Mouse (Mus musculus) heart, postnatal 10 days (tissue): ENCODE data around the gene Tyrobp. TPM values are rescaled to one million over a fixed set of nuclear protein-coding genes. Genes with fewer than 3 reads are reported as not detected.

Source experiments
- DNase-seq, 2 experiments: peaks; one replicate each; pipeline ENCODE4 v3.0.0; 2021
- intact Hi-C: fragments of 180-260 bp; cut with DNase I; formaldehyde crosslinking; loops from one replicate; pipeline ENCODE4 v1.15.1; 2025
- total RNA-seq, 2 experiments: library from RNA; stranded (reverse); gene quantifications; 2 replicates each; pipeline ENCODE4 v1.2.3; 2021

Gene Tyrobp
- total RNA-seq, 2 experiments from 2014 or later: 12.9 to 16.5 TPM

DNA sequence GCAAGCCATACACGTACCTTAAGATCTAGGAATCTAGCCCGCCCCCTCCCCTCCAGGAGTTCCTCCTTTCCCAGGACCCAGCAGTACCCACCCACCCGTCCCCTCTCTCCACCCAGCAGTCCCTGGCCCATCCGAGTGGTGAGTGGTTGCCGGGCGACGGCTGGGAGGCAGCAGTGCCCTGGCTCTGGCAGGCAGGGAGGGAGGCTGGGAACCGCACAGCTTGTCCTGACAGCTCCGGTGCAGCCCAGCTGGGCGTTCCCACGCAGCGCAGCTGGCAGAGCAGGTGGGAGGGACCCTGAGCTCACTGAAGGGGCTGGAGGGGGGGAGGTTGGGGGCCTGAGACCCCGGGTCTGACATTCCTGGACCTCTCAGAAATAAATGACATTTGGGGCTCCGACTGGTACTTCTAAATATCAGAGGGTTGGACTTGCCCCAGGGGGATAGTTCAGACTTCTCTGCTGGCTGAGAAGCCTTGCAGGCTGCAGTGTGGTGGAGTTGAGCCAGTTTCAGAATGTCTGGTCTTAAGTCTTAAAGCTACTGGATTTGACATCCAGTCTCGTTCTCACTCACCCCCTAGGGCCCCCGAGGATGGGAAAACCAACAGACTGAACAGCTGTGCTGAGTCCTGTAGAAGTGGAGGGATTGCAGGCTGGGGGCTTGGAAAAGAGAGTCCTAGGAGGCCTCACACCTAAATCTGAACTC, 44.2 kb downstream of the Tyrobp start, which contains the start of the genes Kirrel2 and Nphs1:
TSS of gene Kirrel2 (minus strand) at position 62 of the 702 bp plus-strand sequence.
TSS of gene Nphs1 (plus strand) at position 687 of the 702 bp plus-strand sequence.
- intact Hi-C loops: no loop called here
- DNase-seq: peak; percentile 12 to 24

- intact Hi-C loops: no loop called here
- DNase-seq: no peak
Observed at GRCm38 (mm10) chr7:30459484-30459883, 45.9 kb downstream of the Tyrobp start.

DNA sequence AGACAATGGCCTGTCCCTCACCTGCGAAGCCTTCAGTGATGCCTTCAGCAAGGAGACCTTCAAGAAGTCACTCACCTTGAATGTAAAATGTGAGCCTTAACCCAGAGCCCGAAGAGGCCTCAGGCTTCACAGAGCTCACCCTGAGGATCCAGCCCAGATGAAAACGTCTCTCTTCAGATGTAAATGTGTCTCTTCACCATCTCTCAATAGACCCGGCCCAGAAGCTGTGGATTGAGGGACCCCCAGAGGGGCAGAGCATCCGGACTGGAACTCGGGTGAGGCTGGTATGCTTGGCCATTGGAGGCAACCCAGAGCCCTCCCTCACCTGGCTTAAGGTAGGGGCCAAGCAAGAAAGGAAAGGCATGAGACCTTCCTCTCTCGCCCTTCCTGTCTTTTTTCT, 50.0 kb downstream of the Tyrobp start:
- intact Hi-C loops: no loop called here
- no peak for DNase-seq

DNA sequence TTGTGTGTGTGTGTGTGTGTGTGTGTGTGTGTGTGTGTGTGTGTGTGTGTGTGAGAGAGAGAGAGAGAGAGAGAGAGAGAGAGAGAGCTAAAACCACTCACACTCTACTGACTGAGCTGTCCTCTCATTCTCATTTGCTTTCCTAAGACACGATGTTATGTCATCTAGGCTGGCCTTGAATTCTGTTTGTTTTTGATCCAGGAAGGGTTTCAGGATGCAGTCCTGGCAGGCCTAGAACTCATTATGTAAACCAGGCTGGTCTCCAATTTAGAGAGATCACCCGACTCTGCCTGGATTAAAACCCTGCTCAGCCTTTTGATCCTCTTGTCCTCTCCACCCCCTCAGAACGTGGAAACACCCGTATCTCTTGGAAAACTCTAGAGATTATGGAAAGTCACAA, 50.4 kb downstream of the Tyrobp start:
- intact Hi-C loops: no loop called here
- DNase-seq: no peak

DNA sequence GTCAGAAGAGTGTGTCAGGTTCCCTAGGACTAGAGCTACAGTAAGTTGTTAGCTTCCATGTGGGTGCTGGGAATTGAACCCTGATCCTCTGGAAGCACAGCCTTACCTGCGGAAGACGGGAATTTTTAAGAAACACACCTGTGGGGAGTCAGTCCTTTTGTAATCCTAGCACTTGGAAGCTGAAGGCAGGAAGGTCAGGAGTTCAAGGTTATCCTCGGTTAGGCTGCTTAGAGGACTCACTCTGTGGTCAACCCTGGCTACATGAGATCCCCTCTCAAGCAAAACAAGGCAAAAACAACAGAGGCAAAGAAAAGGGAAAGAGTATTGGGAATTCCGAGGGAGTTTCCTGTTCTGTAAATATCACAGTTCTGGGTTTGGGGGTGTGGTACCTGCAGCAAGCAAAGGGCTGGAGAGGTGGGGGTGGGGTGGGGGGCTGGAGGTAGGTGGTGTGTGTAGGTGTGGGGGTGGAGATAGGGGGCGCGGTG, 51.3 kb downstream of the Tyrobp start:
- intact Hi-C loops: no loop called here
- DNase-seq: no peak

Other genes starting within 250 kb of the Tyrobp start
- 10 to 100 TPM; 39.0 to 42.5 TPM for gene Zfp146, start 244.0 kb upstream of the Tyrobp start, total RNA-seq
- 1,000 to 10,000 TPM; 1,192 to 1,277 TPM for gene Cox7a1, start 229.6 kb upstream of the Tyrobp start, total RNA-seq
- 100 to 1,000 TPM; 303 to 326 TPM for gene Capns1, start 214.9 kb upstream of the Tyrobp start, total RNA-seq
- 10 to 100 TPM; 55.5 to 60.7 TPM for gene Polr2i, start 181.8 kb upstream of the Tyrobp start, total RNA-seq
- 10 to 100 TPM; 68.5 to 76.1 TPM for gene Tbcb, start 181.5 kb upstream of the Tyrobp start, total RNA-seq
- gene Ovol3, start 178.0 kb upstream of the Tyrobp start, total RNA-seq: not detected
- gene Thap8, start 133.7 kb upstream of the Tyrobp start, total RNA-seq: under 1 TPM; 0.20 to 0.26 TPM
- 1 to 10 TPM; 5.4 to 5.7 TPM for gene Wdr62, start 133.3 kb upstream of the Tyrobp start, total RNA-seq
- gene Clip3, start 122.0 kb upstream of the Tyrobp start, total RNA-seq: 10 to 100 TPM; 14.0 TPM
- 10 to 100 TPM; 26.0 to 27.4 TPM for gene Alkbh6, start 105.0 kb upstream of the Tyrobp start, total RNA-seq
- under 1 TPM; 0.86 to 0.87 TPM for gene Syne4, start 99.0 kb upstream of the Tyrobp start, total RNA-seq
- 1 to 10 TPM in 1 of 2 experiments, under 1 TPM in 1; 0.87 to 1.0 TPM for gene E130208F15Rik, start 92.0 kb upstream of the Tyrobp start, total RNA-seq
- 10 to 100 TPM; 15.1 to 15.8 TPM for gene Sdhaf1, start 89.9 kb upstream of the Tyrobp start, total RNA-seq
- 1 to 10 TPM; 1.7 TPM for gene Lrfn3, start 51.0 kb upstream of the Tyrobp start, total RNA-seq
- gene Hcst, start 6.1 kb downstream of the Tyrobp start, total RNA-seq: 1 to 10 TPM in 1 of 2 experiments, under 1 TPM in 1; 0.92 to 1.8 TPM
- under 1 TPM; 0.29 to 0.45 TPM for gene Nfkbid, start 8.0 kb downstream of the Tyrobp start, total RNA-seq
- gene Aplp1, start 31.8 kb downstream of the Tyrobp start, total RNA-seq: 1 to 10 TPM; 4.1 to 6.2 TPM
- under 1 TPM; 0.07 to 0.17 TPM for gene Kirrel2, start 43.9 kb downstream of the Tyrobp start, total RNA-seq
- gene Nphs1, start 44.6 kb downstream of the Tyrobp start, total RNA-seq: not detected
- not detected for gene Prodh2, start 79.9 kb downstream of the Tyrobp start, total RNA-seq
- 1 to 10 TPM; 3.7 to 3.9 TPM for gene Arhgap33, start 121.3 kb downstream of the Tyrobp start, total RNA-seq
- gene Hspb6, start 138.4 kb downstream of the Tyrobp start, total RNA-seq: 100 to 1,000 TPM; 391 to 393 TPM
- 1 to 10 TPM; 2.7 to 4.8 TPM for gene Proser3, start 138.5 kb downstream of the Tyrobp start, total RNA-seq
- 10 to 100 TPM; 15.0 to 23.6 TPM for gene Lin37, start 146.1 kb downstream of the Tyrobp start, total RNA-seq
- 10 to 100 TPM; 67.4 to 78.2 TPM for gene U2af1l4, start 149.5 kb downstream of the Tyrobp start, total RNA-seq
- gene Gm49396, start 149.6 kb downstream of the Tyrobp start, total RNA-seq: 1 to 10 TPM; 1.7 to 1.8 TPM
- gene Psenen, start 149.9 kb downstream of the Tyrobp start, total RNA-seq: 10 to 100 TPM; 78.2 to 80.1 TPM
- 1 to 10 TPM; 1.6 to 2.0 TPM for gene Igflr1, start 151.7 kb downstream of the Tyrobp start, total RNA-seq
- 10 to 100 TPM; 25.8 to 30.2 TPM for gene Kmt2b, start 175.0 kb downstream of the Tyrobp start, total RNA-seq
- gene Zbtb32, start 185.1 kb downstream of the Tyrobp start, total RNA-seq: not detected
- gene Upk1a, start 199.1 kb downstream of the Tyrobp start, total RNA-seq: under 1 TPM; 0.42 to 0.48 TPM
- gene Cox6b1, start 212.4 kb downstream of the Tyrobp start, total RNA-seq: 1,000 to 10,000 TPM; 4,137 to 4,381 TPM
- not detected for gene Etv2, start 222.1 kb downstream of the Tyrobp start, total RNA-seq
- gene Rbm42, start 236.6 kb downstream of the Tyrobp start, total RNA-seq: 10 to 100 TPM; 58.8 to 60.3 TPM